Mouse (Mus musculus) urinary bladder, postnatal 14 days (tissue): Measurements from ENCODE around the gene Fetub.

ENCODE experiments used
- DNase-seq: peaks from one replicate; pipeline ENCODE4 v3.0.0; 2021; ENCODE audit warnings: low spot score

Fetub gene

DNA sequence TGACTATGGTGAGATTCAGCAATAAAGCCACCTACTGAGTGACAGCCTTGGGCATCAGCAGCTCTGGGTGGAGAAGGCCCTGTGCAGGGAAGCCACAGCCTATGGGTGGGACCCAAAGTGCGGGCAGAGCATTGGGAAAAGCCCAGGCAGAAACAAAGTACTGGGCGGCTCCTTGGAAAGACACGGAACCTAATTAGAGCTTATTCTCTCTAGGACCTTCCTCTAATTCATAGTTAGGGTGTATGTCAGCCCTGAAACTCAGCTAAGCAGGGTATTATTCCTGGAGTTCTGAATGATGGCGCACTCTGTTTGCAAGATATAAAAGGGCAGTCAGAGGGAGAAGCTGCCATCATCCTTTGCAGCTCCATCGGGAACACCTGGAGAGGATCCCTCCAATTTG is at the start of gene Fetub:
Fetub (plus strand) TSS at position 301 of the 400 bp plus-strand sequence.
- no peak for DNase-seq

DNA sequence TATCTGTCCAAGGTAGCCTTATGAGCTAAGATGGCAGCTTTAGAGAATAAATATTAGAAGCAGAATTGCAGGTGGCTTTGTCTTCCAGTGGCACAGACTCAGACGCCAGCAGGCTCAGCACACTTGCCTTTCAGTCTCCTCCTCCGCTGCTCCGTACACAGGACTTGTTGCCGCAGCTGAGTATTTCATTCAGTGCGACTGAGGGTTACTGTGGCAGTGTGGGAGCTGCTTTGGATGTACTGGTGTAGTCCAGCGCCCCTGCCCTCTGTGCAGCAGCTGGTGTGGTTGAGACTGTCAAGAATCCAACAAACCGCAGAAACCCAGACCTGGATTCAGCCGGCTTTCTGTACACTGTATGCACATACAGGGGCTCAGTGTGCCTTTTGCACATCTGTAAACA is 45.7 kb upstream of the Fetub start:
- DNase-seq, result no peak

DNA sequence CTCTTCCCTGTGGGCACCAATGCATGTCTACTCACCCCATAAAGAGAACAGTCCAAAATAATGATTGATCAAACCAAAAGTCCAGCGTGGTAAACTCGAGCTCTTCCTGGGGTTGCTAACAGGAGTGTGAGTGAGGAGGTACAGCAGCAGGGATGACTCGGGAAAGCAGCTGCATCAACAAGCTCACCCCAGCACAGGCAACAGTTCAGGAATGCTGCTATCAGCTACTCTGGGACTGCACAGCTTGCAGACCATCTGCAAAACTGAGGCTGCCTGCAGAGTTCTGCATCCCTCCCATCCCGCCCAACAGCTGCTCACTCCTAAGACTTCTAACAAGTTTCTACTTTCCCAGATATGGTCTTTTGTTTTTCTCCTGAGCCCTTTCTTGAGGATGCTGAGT is 44.8 kb upstream of the Fetub start:
- no peak for DNase-seq

DNA sequence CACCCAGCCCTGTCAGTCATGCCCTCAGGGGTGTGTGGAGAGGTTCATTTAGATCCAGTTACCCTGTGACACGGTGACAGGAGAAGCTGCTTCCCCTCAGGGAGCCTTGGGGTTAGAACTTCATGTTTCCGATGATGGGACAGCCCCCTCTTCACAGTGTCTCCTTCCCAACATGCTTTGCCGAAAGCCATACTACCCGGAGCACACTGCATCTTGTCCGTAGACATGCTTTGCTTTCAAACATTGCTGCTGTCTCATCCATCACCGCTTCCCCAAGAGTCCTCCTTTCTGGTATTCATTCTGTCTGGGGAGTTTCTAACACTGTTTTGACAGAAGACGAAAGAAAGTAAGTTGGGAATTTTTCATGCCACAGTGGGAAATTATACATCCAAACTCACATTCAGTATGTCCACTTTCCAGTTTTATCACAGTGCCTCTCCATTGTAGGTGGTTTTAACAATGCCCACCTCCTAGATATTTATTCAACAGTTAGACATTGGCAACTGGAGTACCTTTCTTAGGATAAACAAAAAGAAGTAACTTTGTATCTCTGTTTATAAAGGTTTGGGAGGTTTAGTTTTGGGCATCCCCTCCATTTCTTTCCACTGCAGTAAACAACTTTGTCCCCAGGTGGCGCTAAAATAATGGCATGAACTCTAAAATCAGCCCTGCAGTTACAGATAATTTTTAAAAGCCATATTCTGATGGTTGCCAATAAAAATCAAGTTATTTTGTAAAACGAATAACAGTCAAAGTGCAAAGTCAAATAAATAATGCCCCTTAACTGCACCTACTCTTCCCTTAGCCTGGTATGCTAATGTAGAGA is 41.7 kb upstream of the Fetub start:
- DNase-seq, result peak; percentile 18

DNA sequence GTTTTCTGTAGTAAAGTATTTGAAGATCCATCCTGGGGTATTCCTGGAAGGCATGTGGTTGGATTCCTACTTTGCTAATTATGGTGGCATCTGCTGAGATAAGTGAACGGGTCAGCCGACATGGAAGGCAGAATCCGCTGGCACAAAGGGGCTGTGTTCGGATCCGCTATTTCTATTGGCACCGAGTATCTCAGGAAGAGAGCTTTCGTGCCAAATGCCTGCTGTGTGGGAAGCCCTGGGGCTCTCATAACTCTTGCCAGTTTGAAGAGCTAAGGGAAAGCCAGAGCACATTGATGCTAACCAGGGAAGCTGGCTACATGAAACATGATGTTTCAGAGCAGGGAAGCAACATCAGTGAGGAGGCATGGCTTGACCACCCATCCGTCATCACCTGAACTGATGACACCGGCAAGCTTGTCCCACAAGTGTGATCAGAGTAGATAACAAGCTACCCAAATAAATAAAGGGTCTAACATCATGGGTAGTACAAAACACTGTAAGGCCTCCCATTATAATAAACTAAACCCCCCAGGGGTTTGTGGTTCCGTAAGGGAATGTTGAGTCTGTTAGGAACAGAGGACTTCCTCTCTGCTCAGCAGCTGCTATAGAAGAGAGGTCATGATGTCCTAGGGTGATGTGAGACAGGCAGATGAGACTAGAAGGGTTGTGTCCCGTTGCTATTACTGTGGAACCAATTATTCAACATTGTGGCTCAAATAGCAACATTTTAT is 40.3 kb upstream of the Fetub start:
- DNase-seq, result no peak

DNA sequence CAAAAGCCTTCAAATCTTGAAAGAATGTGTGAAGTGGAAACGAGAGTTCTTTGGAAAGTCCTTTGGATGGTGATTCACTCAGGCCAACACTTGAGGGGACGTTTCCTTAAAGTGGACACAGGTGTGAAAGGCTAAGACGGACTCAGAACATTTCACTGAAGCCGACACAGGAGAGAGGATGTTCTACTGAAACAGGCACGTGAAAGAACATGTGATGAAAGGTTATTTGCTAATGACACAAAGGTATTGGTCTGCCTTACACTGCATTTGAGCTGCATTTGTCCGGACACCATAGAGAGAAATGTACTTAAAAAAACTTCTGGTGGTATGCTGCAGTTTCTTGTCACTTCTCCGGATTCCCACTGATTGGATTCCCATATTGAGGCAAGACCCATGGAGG is 39.4 kb upstream of the Fetub start:
- DNase-seq, result no peak

DNA sequence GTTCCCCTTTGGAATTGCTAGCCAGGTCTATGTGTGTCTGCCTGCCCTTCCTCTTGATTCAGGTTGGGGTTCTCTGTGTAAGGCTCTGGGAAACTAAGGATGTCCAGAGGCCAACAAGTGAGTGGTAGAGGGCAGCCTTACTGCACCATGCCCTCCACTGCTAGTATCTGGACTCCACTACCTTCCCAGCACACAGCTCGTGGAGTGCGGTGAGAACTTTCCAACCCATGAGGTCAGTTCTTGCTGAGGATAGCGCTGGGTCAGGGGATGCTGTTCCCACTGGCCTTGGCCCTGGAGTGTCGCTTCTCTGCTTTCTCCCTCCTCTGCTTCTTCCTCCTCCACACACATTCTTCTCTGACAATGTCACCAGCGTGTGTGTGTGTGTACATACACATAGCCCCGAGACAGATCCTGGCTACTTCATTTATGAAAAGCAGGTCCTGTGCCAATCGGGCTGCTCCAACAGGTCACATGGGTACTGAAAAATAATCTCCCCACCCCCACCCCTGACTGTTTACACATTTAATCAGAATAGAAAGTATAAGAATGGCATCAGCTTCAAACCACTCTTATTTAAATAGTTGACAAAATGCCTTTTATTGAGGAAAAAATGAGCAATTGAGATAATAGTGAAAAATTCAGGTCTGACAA is 38.1 kb upstream of the Fetub start:
- no peak for DNase-seq

DNA sequence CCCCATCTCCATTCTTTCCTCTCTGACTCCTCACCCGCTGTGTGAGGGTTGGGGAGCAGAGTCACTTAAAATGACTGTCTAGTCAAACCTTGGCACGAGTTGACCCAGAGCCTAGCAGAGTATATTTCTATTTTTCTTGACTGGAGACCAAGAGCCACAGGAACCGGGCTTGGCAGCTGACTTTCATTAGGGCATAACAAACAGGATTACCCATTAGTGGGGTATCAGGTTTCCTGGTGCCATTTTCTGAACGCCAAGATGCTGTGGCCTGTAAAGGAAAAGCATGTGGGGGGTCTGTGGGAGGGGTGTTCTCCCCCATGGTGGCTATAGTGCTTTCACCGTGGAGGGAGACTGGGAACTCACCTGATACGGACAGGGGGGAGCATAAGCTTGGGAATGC is 37.2 kb upstream of the Fetub start:
- no peak for DNase-seq

DNA sequence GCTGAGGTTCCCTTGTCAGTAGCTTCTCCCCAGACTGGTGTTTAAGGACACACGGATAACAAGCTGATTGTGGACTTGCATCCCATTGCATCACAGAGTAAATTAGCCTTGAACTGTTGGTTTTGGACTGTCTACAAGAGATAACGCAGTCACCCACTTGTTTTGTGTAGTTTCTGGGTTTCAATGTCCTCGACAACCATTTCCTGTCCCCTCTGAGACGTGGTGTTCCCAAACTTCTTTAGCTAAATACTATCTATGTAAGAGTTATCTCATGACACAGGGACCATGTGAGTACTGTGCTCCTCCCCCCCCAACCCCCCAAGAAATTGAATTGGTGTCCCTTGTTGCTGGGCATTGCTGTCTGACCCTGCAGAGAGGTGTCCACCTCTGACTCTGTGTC is 36.6 kb upstream of the Fetub start:
- no peak for DNase-seq

DNA sequence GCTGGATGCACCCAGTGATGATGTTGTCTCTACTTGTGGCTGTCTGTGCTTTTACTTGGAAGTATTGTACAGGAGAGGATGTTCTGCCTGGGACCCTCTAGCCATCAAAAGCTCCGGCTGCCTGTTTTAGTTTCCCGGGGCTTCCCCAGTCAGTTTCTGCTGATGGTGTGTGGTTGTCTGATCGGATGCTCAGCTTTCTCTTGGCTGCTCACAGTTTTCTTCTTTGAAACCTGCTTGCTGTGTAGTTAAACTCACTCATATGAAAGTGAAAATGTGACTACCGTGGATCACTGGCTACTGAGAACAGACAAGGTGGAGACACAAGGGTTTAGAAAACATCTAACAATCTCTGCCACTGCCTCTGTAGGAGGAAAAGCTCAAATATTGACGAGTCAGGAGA is 34.7 kb upstream of the Fetub start:
- DNase-seq, result no peak

DNA sequence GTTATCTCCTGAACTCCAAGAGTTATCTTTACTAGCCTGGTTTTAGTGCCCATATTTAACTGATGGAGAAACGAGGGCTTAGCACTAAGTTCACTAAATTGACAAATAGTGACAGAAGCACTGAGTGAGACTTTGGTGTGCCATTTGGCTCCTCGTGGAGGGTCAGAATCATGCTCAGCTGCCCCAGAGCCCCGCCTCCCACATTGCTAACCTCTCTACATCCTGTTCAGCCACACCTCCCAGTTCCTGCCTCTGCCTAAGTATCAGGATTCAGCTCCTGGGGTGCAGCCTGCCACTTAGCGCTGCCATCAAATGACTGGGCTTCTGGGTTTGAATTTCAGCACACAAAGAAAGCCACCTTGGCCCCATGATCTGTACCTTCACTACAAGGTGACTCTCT is 32.8 kb upstream of the Fetub start:
- no peak for DNase-seq

DNA sequence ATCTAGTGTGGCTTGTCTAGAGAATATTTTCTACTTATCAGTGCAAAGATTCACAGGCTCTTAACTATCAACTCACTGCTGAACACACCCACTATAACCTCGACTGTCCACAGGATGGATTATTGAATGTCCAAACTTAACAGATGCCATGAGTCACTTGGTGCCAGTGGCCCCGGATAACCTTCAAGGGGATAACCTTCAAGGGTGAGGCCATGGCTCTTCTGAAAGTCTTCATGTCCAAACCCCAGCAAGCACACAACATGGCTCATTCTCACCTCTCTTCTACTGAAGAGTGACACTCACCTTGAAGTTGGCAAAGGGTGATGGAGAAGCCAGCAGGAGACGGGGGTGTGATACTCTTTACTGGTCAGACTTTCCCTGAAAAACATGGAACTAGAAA is 31.4 kb upstream of the Fetub start:
- no peak for DNase-seq

DNA sequence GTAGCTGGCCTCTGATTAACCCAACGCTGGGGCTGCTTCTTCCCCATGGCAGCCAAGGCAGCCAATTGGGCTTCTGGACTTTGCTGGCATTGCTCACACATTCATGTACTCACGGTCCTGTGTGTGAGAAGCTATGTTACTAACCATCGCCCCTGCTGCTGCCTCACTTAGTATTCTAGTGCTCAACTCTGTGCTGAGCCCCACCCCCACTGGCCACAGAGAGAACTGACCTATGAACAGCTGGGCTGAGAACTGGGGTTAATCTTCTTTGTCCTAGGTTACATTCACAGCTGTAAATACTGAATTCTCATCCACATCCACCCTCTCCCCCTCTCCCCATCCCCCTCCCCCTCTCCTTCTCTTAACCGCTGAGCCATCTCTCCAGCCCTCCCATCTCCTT is 29.3 kb upstream of the Fetub start:
- DNase-seq, result no peak

DNA sequence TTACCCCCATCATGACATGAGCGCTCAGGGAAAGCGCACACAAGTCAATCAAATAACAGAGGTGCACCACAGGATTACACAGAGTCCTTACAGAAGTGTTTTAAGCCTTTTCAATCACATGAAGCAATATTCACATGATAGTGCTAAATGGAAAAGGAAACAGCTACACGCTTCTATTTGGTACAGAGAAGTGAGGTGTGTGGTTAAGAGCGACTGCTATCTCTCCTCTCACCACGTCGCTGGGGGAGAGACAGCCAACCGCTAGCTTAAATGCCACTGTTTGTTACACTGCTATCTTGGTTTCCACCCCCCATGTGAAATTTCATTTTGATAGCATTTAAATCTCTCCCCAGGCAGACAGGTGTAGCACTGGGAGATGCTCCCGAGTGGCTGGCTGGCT is 28.4 kb upstream of the Fetub start:
- DNase-seq, result no peak

DNA sequence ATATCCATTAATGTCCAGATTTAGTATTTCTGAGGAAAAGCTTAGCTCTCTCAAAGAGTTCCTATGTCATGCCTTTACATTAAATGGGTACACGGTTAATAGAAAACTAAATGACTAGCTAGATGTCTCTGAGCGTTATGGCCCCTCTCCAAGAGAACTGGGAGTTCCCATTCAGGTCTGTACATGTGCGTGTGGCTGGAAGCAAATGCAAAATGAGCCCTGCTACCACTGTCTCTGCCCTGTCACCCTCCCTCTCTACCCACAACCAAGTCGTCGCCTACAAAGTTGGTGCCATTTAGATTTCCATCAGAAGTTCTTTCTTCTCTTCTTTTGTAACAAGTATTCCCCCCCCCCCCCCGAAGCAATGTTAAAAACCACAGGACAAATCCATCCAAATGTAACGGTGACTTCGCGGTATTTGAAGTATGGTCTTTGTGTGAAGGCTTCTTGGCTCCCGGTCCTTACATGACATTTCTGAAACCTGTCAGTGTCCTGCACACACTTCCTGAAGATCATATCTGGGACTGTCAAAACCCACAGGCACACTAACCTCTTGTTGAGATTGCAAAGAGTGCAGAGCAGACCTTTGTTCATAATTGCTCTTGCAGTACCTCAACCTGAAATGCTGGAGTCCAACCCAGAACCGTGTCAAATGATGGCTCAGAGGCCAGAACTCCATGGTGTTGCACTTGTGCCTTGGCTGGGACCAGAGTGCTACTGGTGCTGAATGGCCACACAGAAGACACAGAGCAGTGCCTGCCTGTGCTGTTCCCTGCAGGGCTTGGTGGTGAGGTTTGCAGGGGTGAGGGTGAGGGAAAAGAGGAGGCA is 27.2 kb upstream of the Fetub start, which contains the start of gene Ahsg:
Ahsg (plus strand) TSS at position 595 of the 828 bp plus-strand sequence.
- DNase-seq, result no peak

DNA sequence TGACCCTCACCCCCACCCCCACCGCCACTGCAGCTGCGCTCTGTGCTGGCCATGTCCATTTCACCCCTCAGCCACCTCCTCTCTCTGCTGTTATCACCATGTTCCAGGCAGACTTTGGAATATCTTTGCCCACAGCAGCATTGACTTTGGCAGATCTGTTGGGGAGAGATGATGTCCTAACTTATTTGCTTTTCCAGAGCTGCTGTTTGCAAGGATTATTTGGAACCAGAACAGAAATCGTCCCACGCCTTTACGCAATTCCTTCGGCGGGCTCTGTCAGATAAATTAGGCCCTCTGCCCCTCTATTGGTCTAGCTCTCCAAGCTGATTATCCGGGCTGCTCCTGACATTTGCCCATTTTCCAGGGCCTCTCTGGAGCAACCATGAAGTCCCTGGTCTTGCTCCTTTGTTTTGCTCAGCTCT is 26.4 kb upstream of the Fetub start:
- DNase-seq, result no peak

DNA sequence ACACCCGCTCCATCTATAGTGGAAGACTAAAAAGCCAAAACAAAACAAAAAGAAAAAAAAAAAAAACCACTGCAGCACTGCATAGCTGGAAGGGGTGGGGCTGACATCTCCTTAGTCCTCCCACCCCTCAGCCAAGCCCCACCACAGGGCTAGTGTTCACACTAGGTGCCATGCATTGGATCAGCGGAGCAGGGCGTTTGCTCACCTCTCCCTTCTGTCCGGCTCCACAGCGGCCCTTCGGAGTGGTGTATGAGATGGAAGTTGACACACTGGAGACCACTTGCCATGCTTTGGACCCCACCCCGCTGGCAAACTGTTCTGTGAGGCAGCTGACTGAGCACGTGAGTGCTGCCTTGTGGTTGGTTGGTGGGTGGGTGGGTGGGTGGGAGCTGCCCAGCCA is 24.0 kb upstream of the Fetub start:
- no peak for DNase-seq

DNA sequence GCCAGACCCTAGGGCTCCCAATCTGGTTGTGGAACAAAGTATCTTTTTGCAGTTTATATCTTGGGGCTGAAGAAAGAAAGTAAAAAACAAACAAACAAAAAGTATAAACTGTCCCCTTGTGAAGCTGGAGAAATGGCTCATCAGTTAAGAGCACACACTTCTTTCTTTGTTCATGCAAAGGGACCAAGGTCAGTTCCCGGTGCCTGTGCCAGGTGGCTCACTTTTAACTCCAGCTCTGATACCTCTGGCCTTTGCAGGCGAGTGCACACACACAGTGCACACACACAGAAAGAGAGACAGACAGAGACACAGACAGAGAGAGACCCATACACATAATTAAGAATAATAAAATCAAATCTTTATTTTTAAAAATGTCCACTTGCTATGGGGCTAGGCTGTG is 21.5 kb upstream of the Fetub start:
- no peak for DNase-seq

DNA sequence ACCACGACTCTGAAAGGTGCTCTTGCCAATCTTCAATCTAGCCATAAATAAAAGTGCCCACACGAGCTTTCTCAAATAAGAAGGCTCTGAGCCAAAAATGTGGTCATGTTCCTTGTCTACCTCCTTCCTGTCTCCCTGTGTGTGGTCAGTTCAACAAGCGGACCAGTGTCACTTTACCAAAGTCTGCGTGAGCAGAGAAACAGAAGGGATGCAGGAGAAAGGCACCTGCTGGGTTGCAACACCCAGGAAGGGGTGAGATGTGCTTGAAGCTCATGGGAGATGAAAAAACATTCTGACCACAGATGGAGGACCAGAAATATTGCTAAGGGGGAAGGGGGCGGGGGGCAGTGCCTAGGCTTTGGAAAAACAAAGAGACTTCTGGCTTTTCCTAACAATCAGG is 18.8 kb upstream of the Fetub start:
- no peak for DNase-seq

DNA sequence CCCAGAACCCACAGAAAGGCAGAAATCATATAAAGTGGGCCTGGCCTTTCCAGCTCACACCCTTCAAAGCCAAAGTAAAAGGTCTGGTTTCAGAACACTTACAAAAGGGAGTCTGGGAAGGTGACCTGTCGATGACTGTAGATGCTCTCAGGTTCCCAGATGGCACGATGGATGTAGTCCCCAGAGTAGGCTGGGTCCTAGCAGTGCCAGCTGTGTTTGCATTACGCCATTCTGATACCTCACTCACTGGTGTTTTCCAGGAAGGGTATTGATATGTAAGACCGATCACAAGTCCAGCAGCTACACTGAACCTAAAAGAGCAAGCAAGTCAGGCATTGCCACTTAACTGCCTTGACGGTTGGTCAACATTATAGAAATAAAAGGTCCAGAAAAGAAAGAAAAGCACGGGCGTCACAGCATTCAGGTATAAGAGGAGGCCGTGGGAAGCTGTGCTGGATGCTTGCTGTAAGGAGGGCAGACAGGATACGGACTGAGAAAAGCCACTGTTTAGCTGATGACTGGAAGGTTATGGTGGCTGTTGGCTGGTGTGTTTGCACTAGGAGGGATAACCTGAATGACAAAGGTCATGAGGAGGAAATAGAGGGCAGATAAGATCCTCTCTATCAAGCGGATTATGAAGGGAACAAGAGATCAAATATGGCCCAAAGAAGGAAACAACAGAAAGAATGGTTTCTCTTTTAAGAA is 18.1 kb upstream of the Fetub start:
- DNase-seq, result no peak

DNA sequence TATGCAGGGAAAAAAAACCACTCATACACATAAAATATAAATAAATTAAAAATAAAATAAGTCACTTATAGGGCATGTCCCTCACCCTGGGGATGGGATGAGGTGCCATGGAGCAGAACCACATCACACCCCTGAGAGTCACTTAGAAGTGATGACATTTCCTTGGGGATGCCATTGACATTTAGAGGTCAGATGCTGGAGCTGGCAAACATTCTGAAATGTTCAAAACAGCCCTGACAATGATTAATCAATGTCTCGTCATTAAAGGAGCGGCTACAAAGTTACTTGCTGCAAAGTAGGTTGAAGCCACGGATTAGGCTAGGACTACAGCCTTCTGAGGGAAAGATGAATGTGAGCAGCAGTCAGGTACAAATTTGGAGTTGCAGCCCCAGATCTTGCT is 16.8 kb upstream of the Fetub start:
- DNase-seq, result no peak

DNA sequence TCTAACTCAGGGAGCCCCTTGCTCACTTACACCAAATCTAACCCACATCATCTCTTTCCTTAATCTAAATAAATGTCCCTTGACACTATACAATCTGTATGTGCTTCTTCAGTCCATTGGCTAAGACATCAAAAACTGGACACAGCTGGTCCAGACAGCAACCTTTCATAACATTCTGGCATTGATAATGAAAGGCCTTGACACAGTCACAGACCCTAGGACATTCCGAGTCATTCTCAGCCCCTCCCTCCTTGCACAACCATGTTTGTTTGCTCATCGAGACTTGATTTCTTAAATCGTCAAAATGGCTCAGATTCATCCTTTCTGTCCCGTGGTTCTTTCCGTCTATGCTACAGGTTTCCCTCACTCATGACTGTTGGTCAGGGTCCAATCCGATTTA is 8.8 kb upstream of the Fetub start:
- no peak for DNase-seq
